Mouse (Mus musculus) left cerebral cortex, postnatal 14 days (tissue): ENCODE measurements around the gene Mchr1. TPM values are rescaled to one million over a fixed set of nuclear protein-coding genes. Genes with fewer than 3 reads are reported as not detected.
A peak's percentile ranks its signal among the peaks of the same experiment; 100 is the strongest.

Source experiments
- DNase-seq, 2 experiments: peaks; one replicate each; pipeline ENCODE4 v3.0.0; 2021 to 2022; ENCODE audit warnings: low spot score in 2 of 2, mixed read lengths in 1 of 2
- intact Hi-C: fragments of 180-260 bp; cut with DNase I; formaldehyde crosslinking; loops from one replicate; pipeline ENCODE4 v1.15.1; 2025
- total RNA-seq, 2 experiments: library from RNA; stranded (reverse); gene quantifications; 2 replicates each; pipeline ENCODE4 v1.2.3; 2021

Mchr1 gene
- total RNA-seq, 2 experiments from 2014 or later, result 20.9 to 21.0 TPM

DNA sequence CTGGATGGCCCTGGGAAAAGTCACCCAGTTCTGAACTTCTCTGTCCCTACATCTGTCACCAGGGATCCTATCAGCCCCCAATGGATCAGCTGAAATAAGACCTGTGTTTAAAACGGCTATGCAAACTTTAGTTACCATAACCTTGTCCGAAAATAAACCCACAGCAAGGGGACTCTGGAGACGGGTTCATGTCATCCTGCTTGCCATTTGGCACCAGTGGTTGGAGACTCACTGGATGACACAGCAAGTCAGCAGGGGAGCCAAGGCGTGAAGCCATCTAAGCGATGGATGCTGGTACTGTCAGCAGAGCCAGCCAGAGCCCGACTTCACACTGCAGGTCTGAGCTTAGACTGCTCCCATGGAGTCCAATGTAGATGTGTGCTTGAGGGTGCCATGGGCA is 13.9 kb upstream of the Mchr1 start:
- DNase-seq, result no peak
- intact Hi-C loops, result no loop called here

DNA sequence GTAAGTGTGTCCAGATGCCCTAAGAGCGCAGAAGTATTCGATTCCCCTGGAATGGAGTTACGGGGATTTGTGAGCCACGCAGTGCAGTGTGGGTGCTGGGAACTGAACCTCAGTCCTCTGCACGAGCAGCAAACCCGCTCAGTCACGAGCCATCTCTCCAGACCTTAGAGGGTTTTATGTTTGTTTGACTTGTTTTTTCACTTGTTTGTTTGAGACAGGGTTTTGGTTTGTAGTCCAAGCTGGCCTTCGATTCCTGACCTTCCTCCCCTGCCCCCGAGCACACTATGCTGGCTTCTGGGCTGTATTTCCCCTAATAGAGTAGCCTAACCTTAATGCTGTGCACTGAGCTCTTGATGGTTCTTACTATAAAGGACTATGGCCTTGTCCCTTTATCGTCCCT is 10.3 kb upstream of the Mchr1 start:
- no peak for DNase-seq
- intact Hi-C loops, result no loop called here

DNA sequence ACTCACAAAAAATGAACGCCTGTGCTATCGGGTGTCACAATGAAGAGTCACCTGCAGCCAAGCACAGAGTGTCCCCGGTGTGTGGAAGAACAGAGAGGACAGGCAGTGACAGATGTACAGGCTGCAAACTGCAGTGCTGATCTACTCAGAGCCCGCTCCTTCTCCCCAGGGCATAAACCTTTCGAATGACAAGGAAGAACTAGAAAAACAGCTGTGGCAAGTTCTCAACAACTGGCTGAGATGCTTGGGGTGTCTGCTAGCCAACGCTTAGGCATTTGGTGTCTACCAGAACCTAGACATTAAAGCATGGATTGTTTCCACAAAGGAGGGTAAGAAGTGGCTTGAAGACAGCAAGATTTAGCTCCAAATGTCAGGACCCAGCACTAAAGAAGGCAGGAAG is 9.6 kb upstream of the Mchr1 start:
- intact Hi-C loops, result no loop called here
- no peak for DNase-seq

GRCm38 (mm10) chr15:81226796-81227195 is 8.5 kb upstream of the Mchr1 start:
- no peak for DNase-seq
- intact Hi-C loops, result no loop called here

DNA sequence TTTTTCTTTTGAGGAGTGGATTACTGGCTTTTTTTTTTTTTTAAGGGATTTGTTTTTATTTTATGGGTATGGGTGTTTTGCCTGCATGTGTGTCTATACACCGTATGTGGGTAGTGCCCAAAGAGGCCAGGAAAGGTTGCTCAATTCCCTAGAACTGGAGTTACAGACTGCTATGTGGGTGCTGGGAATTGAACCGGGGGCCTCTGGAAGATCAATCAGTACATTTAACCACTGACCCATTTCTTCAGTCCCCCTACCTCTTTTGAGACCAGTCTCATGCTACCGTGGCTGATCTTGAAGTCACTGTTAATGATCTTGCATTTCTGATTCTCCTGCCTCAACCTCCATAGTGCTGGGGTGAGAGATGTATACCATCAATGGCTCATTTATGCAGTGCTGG is 8.0 kb upstream of the Mchr1 start:
- no peak for DNase-seq
- intact Hi-C loops, result no loop called here

DNA sequence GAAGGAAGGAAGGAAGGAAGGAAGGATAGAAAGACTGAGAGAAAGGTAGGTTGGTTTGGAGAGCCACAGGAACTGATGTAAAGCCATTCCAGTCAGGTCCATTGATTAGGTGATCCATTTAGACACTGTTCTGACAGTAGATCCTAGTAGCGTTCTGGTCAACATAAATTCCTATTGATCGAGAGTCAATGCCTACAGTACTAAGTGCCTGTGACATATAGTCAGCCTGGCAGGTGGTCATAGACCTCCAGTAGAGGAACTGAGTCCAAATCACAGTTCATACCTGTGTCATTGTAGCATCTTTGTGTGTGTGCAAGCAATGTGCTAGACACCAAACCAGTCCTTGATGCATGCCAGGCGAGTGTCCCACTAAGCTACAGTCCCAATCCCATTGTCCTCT is 7.0 kb upstream of the Mchr1 start:
- intact Hi-C loops, result no loop called here
- DNase-seq, result no peak

- DNase-seq, result no peak
- intact Hi-C loops, result no loop called here
Measured at GRCm38 (mm10) chr15:81229791-81230190, 5.5 kb upstream of the Mchr1 start.

DNA sequence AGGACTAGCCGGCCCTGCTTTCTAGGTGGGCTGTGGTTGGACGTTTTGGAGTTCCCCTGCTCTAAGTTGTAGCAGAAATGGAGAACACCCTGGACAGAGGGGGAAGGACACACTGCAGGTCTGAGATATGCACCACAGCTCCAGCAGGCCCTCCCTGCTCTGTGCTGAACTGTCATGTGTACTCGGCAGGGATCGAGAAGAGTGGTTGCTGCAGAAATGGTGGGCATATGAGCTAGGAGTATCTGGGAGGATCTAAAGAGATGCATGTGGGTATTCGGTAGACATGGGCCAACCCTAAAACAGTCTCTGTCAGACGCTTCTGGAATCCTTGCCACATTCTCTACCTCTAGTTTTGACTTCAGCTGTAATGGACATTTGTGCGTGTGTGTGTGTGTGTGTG is 4.0 kb upstream of the Mchr1 start:
- intact Hi-C loops, result no loop called here
- no peak for DNase-seq

GRCm38 (mm10) chr15:81236062-81236461 is 763 bp downstream of the Mchr1 start:
- peak in 1 of 2 experiments; percentile 19 for DNase-seq
- intact Hi-C loops, result loop anchor here (5.0 kb wide), 1 partner anchor 66 kb away; no protein-coding TSS in a partner anchor

GRCm38 (mm10) chr15:81237471-81237870 is 2.2 kb downstream of the Mchr1 start:
- DNase-seq, result no peak

GRCm38 (mm10) chr15:81239261-81239660 is 4.0 kb downstream of the Mchr1 start:
- peak in 1 of 2 experiments; percentile 36 for DNase-seq
- intact Hi-C loops, result loop anchor here (5.0 kb wide), 1 partner anchor 63 kb away; no protein-coding TSS in a partner anchor

More at GRCm38 (mm10) chr15:81237471-81237870, 2.2 kb downstream of the Mchr1 start:
- intact Hi-C loops, result loop anchor here (5.0 kb wide), 1 partner anchor 65 kb away; no protein-coding TSS in a partner anchor

- intact Hi-C loops, result loop anchor here (5.0 kb wide), 1 partner anchor 62 kb away; no protein-coding TSS in a partner anchor
Measured at GRCm38 (mm10) chr15:81239794-81240343, 4.6 kb downstream of the Mchr1 start.

DNA sequence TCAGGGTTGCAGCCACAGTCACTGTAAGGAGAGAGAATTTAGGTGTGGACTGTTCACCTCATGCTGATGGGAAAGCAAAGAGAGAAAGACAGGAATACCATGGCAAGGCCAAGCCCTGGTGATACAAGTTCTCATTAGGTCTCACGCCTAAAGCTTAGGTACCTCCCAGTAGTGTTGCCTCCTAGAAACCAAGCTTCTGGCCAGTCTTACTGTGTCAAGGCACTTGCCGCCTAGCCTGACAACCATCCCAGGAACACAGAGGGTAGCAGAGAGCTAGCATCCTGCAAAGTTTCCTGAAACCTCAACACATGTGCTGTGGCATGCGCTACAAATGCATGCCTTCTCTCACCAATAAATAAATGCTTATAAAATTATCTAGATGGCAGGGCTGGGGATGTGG is 11.6 kb downstream of the Mchr1 start:
- intact Hi-C loops, result no loop called here

More at GRCm38 (mm10) chr15:81239794-81240343, 4.6 kb downstream of the Mchr1 start:
- peak in 1 of 2 experiments; percentile 35 for DNase-seq

DNA sequence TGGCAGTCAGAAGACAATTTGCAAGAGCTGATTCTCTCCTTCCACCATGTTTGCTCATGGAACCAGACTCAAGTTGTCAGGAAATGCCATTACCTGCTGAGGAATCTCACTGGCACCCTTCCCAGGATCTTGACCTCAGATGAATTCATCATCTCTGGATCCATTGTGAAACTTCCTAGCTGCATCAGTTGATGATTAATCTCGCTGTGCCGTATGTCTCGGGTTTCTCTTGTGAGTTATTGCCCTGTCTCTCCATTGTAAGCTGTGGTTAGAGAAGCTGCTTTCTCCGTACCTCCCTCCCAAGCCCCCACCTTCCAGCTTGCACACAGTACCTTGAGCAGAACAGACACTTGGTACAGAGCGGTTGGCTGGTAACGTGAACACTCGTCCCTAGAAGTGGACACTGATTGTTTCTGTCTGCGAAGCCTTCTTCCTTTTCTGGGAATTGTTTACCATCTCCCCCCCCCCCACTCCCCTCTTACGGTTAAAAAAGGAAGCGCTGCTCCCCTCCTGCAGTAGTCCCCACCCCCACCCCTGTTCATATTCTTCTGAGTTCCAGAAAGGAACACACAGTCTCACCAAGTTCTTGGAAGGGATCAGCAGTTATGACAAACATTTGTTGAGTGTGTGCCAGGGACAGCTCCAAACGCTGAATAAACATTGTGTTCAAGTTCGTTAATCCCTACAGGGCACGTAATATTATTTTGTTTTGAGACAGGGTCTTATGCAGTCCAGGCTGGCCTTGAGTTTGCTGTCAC is 12.5 kb downstream of the Mchr1 start:
- intact Hi-C loops, result no loop called here
- DNase-seq, result no peak

More for the DNA sequence above, 11.6 kb downstream of the Mchr1 start:
- no peak for DNase-seq

DNA sequence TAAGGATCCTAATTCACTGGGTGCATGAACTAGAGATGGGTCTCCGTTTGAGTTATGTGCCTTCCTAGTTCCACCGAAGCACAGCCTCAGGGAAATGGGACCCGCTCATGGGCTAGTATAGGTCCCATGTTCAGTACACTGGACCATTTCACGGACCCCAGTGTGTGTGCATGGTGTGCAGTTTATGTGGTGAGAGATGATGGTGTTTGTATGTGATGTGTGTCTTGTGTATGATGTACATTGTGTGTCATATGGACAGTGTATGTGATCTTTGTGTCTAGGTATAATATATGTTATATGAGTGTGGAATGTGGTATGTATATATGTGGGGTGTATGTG is 13.0 kb downstream of the Mchr1 start:
- intact Hi-C loops, result no loop called here

GRCm38 (mm10) chr15:81248951-81249579 is 13.8 kb downstream of the Mchr1 start:
- intact Hi-C loops, result no loop called here

More for the DNA sequence above, 13.0 kb downstream of the Mchr1 start:
- DNase-seq, result no peak

DNA sequence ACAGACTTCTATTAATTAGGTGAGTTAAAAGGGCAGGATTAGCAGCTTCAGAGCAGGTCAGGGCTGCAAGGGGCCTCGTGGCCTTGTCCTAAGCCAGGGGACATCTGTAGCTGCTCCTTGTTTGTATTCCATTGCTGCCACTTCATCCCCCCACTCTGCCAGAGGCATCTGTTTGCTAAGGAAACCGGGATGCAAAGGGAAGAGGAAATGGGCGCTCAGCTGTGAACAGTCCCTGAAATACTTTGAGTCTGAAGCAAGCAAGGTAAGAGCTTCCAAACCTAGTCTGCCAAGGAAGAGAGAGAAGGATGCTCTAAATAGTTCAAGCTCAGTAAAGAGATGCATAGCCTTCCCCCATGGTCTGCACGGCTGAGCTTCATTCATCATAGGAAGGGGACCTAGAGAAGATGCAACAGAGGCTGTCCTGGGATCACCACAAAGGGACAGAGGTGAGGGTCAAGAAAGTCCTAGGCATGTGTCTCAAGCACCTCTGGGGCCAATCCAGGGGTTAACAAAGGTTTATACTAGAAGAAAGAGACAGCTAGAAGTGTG is 17.4 kb downstream of the Mchr1 start:
- intact Hi-C loops, result loop anchor here (5.0 kb wide), 1 partner anchor 95 kb away; no protein-coding TSS in a partner anchor

More at GRCm38 (mm10) chr15:81248951-81249579, 13.8 kb downstream of the Mchr1 start:
- no peak for DNase-seq

DNA sequence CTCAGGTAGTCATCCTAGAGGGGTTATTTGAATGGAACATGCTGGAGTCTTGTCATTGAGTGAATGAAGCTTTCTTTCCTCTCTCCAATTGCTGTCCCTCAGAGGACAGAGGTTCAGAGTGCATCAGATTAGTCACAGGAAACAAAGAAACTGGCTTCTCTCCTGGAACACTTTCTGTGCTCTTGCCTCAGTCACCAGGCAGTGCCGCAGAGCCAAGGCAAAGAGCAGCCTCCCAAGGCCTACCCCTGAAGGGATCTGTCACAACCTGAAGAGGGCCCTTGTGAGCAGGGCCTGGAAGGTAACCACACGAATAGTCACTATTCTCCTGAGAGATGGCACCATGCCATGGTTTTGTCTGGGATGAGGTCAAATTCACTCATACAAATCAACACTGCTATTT is 18.3 kb downstream of the Mchr1 start:
- intact Hi-C loops, result loop anchor here (5.0 kb wide), 1 partner anchor 94 kb away; no protein-coding TSS in a partner anchor
- no peak for DNase-seq

More for the DNA sequence above, 17.4 kb downstream of the Mchr1 start:
- DNase-seq, result peak in 1 of 2 experiments; percentile 22

- intact Hi-C loops, result loop anchor here (5.0 kb wide), 1 partner anchor 93 kb away; no protein-coding TSS in a partner anchor
- no peak for DNase-seq
Measured at GRCm38 (mm10) chr15:81254113-81254640, 18.9 kb downstream of the Mchr1 start.

DNA sequence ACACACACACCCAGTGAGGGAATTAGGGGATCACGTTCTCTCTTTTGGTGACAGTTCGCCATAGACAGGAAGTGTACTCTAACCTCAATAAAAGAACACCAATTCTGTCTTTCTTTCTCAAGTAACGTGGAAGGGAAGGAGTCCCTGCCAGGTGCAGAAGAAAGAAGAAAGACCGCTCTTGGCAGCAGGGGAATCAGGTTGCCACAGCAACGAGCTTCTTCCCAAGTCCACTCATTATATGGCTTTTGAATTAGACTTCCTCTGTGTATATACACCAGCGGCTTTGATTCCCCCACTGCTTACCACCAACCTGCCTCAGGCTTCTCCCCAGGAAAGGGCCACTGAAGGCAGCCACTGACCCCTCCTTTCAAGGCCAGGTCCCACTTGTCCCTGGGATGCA is 19.8 kb downstream of the Mchr1 start:
- DNase-seq, result peak in 1 of 2 experiments; percentile 53
- intact Hi-C loops, result no loop called here
